Mouse (Mus musculus) kidney, adult 9 months (tissue): ENCODE measurements around the gene Snapc3.
"Not testable (repeated sequence)": the region's sequence is repeated elsewhere in the genome, so short reads cannot be mapped to it uniquely, and the experiment has no call there.

Experiments
- DNase-seq: peaks from one replicate; pipeline ENCODE4 v3.0.0; 2022

The Snapc3 gene

GRCm38 (mm10) chr4:83418781-83419180 is 1.3 kb downstream of the Snapc3 start:
- no peak for DNase-seq

- no peak for DNase-seq
Measured at GRCm38 (mm10) chr4:83423641-83424040, 6.1 kb downstream of the Snapc3 start.

GRCm38 (mm10) chr4:83425119-83425518 is 7.6 kb downstream of the Snapc3 start:
- no peak for DNase-seq

- no peak for DNase-seq
Measured at GRCm38 (mm10) chr4:83427141-83427540, 9.6 kb downstream of the Snapc3 start.

- DNase-seq: no peak
Measured at GRCm38 (mm10) chr4:83427696-83428095, 10.2 kb downstream of the Snapc3 start.

- no peak for DNase-seq
Measured at GRCm38 (mm10) chr4:83428845-83429244, 11.3 kb downstream of the Snapc3 start.

GRCm38 (mm10) chr4:83431950-83432349 is 14.4 kb downstream of the Snapc3 start:
- no peak for DNase-seq

GRCm38 (mm10) chr4:83432901-83433300 is 15.4 kb downstream of the Snapc3 start:
- DNase-seq: no peak

GRCm38 (mm10) chr4:83436375-83436774 is 18.9 kb downstream of the Snapc3 start:
- no peak for DNase-seq

GRCm38 (mm10) chr4:83438116-83438515 is 20.6 kb downstream of the Snapc3 start:
- DNase-seq: no peak

GRCm38 (mm10) chr4:83439045-83439444 is 21.5 kb downstream of the Snapc3 start:
- DNase-seq: no peak

- DNase-seq: peak; percentile 9
Measured at GRCm38 (mm10) chr4:83441050-83441449, 23.5 kb downstream of the Snapc3 start.

GRCm38 (mm10) chr4:83450785-83451184 is 33.3 kb downstream of the Snapc3 start:
- DNase-seq: no peak

GRCm38 (mm10) chr4:83460106-83460505 is 42.6 kb downstream of the Snapc3 start:
- no peak for DNase-seq

- no peak for DNase-seq
Measured at GRCm38 (mm10) chr4:83464827-83465226, 47.3 kb downstream of the Snapc3 start.

- DNase-seq: no peak
Measured at GRCm38 (mm10) chr4:83467615-83468014, 50.1 kb downstream of the Snapc3 start.

GRCm38 (mm10) chr4:83468208-83468607 is 50.7 kb downstream of the Snapc3 start:
- no peak for DNase-seq

- no peak for DNase-seq
Measured at GRCm38 (mm10) chr4:83485250-83485649, 67.7 kb downstream of the Snapc3 start.

GRCm38 (mm10) chr4:83485735-83486116 is 68.2 kb downstream of the Snapc3 start:
- DNase-seq: peak; percentile 71

- DNase-seq: peak; percentile 82
Measured at GRCm38 (mm10) chr4:83486117-83486901, 68.8 kb downstream of the Snapc3 start, which contains the start of gene Psip1. Psip1 (minus strand) TSS chr4:83486459.

GRCm38 (mm10) chr4:83489121-83489520 is 71.6 kb downstream of the Snapc3 start:
- DNase-seq: no peak

- no peak for DNase-seq
Measured at GRCm38 (mm10) chr4:83493112-83493511, 75.6 kb downstream of the Snapc3 start.

- not testable (repeated sequence) for DNase-seq
Measured at GRCm38 (mm10) chr4:83497013-83497412, 79.5 kb downstream of the Snapc3 start.

- no peak for DNase-seq
Measured at GRCm38 (mm10) chr4:83500154-83501036, 82.9 kb downstream of the Snapc3 start.
